Mouse (Mus musculus): Measurements from ENCODE around the gene Safb. TPM values are rescaled to one million over a fixed set of nuclear protein-coding genes. Genes with fewer than 3 reads are reported as not detected.

The Safb gene
- polyA plus RNA-seq, 2 experiments = 22.1 to 47.3 TPM

GRCm38 (mm10) chr17:56603186-56604069, 18.8 kb downstream of the Safb start:
- H3K27ac ChIP-seq = no peak overlapping the region
- no peaks in the 10 kb centered on the region for H3K9me3 ChIP-seq (ENCODE audit: control insufficient read depth, low read length)
- H3K36me3 ChIP-seq (replicated peaks; ENCODE audit: control insufficient read depth, insufficient read depth, low read depth) = peaks cover 81% of the 10 kb centered on the region
- no peaks in the 10 kb centered on the region for H3K27me3 ChIP-seq (ENCODE audit: control insufficient read depth, insufficient read depth, low read length)
- no peak overlapping the region for H3K4me2 ChIP-seq (ENCODE audit: low read depth)
- TF ChIP-seq EP300 (IDR thresholded peaks at IDR 0.05; ENCODE audit: low read depth) (no peak), CTCF (IDR thresholded peaks at IDR 0.05; ENCODE audit: low read depth) (no peak)
- H3K4me3 ChIP-seq (ENCODE audit: insufficient read depth in 1 of 2, low read depth in 2 of 2, low read length in 2 of 2) = no peak overlapping the region
- 96% methylated on average over 28 of the region's 28 CpGs for WGBS (ENCODE audit: insufficient replicate concordance)
- ATAC-seq (ENCODE audit: insufficient read depth) (no peak), DNase-seq (ENCODE audit: low read depth in 3 of 3, low spot score in 3 of 3) (no peak)
- H3K9ac ChIP-seq (replicated peaks) = no peak overlapping the region
- H3K4me1 ChIP-seq (replicated peaks; ENCODE audit: control insufficient read depth in 2 of 2, insufficient read depth in 2 of 2, low read length in 1 of 2) = no peaks in the 10 kb centered on the region

- ATAC-seq (ENCODE audit: insufficient read depth) = no peak
- Histone ChIP-seq H3K4me3 (ENCODE audit: insufficient read depth in 1 of 2, low read depth in 2 of 2, low read length in 2 of 2) (no peak overlapping the region), H3K9ac (replicated peaks) (no peak overlapping the region), H3K36me3 (replicated peaks; ENCODE audit: control insufficient read depth, insufficient read depth, low read depth) (peaks cover 81% of the 10 kb centered on the region), H3K4me1 (replicated peaks; ENCODE audit: control insufficient read depth in 2 of 2, insufficient read depth in 2 of 2, low read length in 1 of 2) (0 out of 4 replicates have a peak, but pooled peaks cover 2% of the 10 kb centered on the region in 2 experiments), H3K9me3 (ENCODE audit: control insufficient read depth, low read length) (no peaks in the 10 kb centered on the region), H3K27ac (no peak overlapping the region), H3K27me3 (ENCODE audit: control insufficient read depth, insufficient read depth, low read length) (no peaks in the 10 kb centered on the region), H3K4me2 (ENCODE audit: low read depth) (no peak overlapping the region)
- 90% methylated on average over 9 of the region's 9 CpGs for WGBS (ENCODE audit: insufficient replicate concordance)
- DNase-seq (ENCODE audit: low read depth in 3 of 3, low spot score in 3 of 3) = no peak
- TF ChIP-seq EP300 (IDR thresholded peaks at IDR 0.05; ENCODE audit: low read depth) (no peak), CTCF (IDR thresholded peaks at IDR 0.05; ENCODE audit: low read depth) (no peak)
Measured at GRCm38 (mm10) chr17:56604070-56604380, 19.4 kb downstream of the Safb start.

DNA sequence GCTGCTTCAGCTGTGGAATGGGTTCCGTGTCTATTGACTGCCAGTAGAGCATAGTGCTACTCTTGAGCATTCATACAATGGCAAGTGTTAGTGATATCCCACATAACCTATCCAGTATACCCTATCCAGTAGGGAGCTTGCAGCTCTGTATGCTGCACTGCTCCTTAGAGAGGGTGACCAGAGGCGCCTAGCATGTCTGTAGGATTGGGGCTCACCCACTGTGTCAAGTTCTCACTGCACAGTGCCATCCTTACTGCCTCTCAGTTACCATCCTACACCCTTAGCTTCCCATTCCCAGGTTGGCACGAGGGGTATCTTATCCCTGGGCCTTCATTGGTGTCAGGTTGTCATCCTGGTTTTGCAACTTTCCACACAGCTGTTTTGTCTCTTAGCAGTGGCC, 19.8 kb downstream of the Safb start:
- WGBS (ENCODE audit: insufficient replicate concordance) = 85% methylated on average over 3 of the region's 3 CpGs
- ATAC-seq (ENCODE audit: insufficient read depth) (no peak), DNase-seq (ENCODE audit: low read depth in 3 of 3, low spot score in 3 of 3) (no peak)
- Histone ChIP-seq H3K9me3 (ENCODE audit: control insufficient read depth, low read length) (no peaks in the 10 kb centered on the region), H3K27me3 (ENCODE audit: control insufficient read depth, insufficient read depth, low read length) (no peaks in the 10 kb centered on the region), H3K4me3 (ENCODE audit: insufficient read depth in 1 of 2, low read depth in 2 of 2, low read length in 2 of 2) (no peak overlapping the region), H3K4me2 (ENCODE audit: low read depth) (no peak overlapping the region), H3K27ac (no peak overlapping the region), H3K36me3 (replicated peaks; ENCODE audit: control insufficient read depth, insufficient read depth, low read depth) (peaks cover 78% of the 10 kb centered on the region), H3K9ac (replicated peaks) (no peak overlapping the region), H3K4me1 (replicated peaks; ENCODE audit: control insufficient read depth in 2 of 2, insufficient read depth in 2 of 2, low read length in 1 of 2) (0 out of 4 replicates have a peak, but pooled peaks cover 2% of the 10 kb centered on the region in 2 experiments)
- no peak for TF ChIP-seq CTCF (IDR thresholded peaks at IDR 0.05; ENCODE audit: low read depth)
- TF ChIP-seq EP300 (IDR thresholded peaks at IDR 0.05; ENCODE audit: low read depth) = no peak

GRCm38 (mm10) chr17:56605431-56605830, 20.8 kb downstream of the Safb start:
- Histone ChIP-seq H3K4me1 (replicated peaks; ENCODE audit: control insufficient read depth in 2 of 2, insufficient read depth in 2 of 2, low read length in 1 of 2) (peaks cover 7% of the 10 kb centered on the region in 2 experiments; a peak in 3 of 4 replicates), H3K27me3 (ENCODE audit: control insufficient read depth, insufficient read depth, low read length) (no peaks in the 10 kb centered on the region), H3K9ac (replicated peaks) (no peak overlapping the region), H3K9me3 (ENCODE audit: control insufficient read depth, low read length) (no peaks in the 10 kb centered on the region), H3K27ac (no peak overlapping the region), H3K36me3 (replicated peaks; ENCODE audit: control insufficient read depth, insufficient read depth, low read depth) (peaks cover 68% of the 10 kb centered on the region), H3K4me2 (ENCODE audit: low read depth) (no peak overlapping the region), H3K4me3 (ENCODE audit: insufficient read depth in 1 of 2, low read depth in 2 of 2, low read length in 2 of 2) (no peak overlapping the region)
- whole genome bisulfite sequencing (ENCODE audit: insufficient replicate concordance) = 88% methylated on average over 9 of the region's 9 CpGs
- no peak for ATAC-seq (ENCODE audit: insufficient read depth)
- no peak for TF ChIP-seq CTCF (IDR thresholded peaks at IDR 0.05; ENCODE audit: low read depth)
- TF ChIP-seq EP300 (IDR thresholded peaks at IDR 0.05; ENCODE audit: low read depth) = no peak
- no peak for DNase-seq (ENCODE audit: low read depth in 3 of 3, low spot score in 3 of 3)

DNA sequence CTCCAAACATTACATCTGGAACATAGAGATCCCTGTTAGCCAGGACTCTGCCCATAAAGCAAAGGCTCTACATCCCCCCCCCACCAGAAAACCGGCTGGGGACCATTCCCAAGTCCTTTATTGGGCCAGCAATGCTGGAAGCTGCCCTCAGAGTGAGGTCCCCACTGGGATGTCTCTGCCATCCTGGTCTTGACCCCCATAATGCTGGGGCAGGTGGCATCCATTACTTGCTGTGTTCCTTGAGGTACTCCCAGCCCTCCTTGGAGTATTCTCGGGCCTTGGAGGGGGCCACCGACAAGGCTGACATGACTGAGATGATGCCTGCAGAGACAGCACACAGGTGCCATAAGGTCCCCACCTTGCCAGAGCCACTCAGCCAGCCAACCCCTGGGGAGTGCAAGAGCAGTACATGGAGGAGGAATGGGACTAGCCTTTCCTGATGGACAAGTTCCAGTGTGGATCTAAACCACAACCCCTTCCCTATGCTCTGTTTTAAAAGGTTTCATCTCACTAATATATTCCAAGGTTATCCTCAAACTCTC, 23.0 kb downstream of the Safb start:
- H3K9me3 ChIP-seq (ENCODE audit: control insufficient read depth, low read length) = no peaks in the 10 kb centered on the region
- no peak for ATAC-seq (ENCODE audit: insufficient read depth)
- TF ChIP-seq EP300 (IDR thresholded peaks at IDR 0.05; ENCODE audit: low read depth) (no peak), CTCF (IDR thresholded peaks at IDR 0.05; ENCODE audit: low read depth) (no peak)
- DNase-seq (ENCODE audit: low read depth in 3 of 3, low spot score in 3 of 3) = no peak
- peaks cover 48% of the 10 kb centered on the region for H3K36me3 ChIP-seq (replicated peaks; ENCODE audit: control insufficient read depth, insufficient read depth, low read depth)
- no peaks in the 10 kb centered on the region for H3K27me3 ChIP-seq (ENCODE audit: control insufficient read depth, insufficient read depth, low read length)
- H3K27ac ChIP-seq = no peak overlapping the region
- no peak overlapping the region for H3K4me2 ChIP-seq (ENCODE audit: low read depth)
- WGBS (ENCODE audit: insufficient replicate concordance) = 77% methylated on average over 3 of the region's 3 CpGs
- peaks cover 18 to 23% of the 10 kb centered on the region in 2 experiments for H3K4me1 ChIP-seq (replicated peaks; ENCODE audit: control insufficient read depth in 2 of 2, insufficient read depth in 2 of 2, low read length in 1 of 2)
- no peak overlapping the region for H3K9ac ChIP-seq (replicated peaks)
- no peak overlapping the region for H3K4me3 ChIP-seq (ENCODE audit: insufficient read depth in 1 of 2, low read depth in 2 of 2, low read length in 2 of 2)

Data from liver, embryonic 14.5 days (tissue).